Mouse (Mus musculus): ENCODE measurements around the gene 4921524J17Rik.

- TF ChIP-seq POLR2A (IDR thresholded peaks at IDR 0.05; ENCODE audit: borderline replicate concordance, low read depth, low read length) (no peak), CTCF (IDR thresholded peaks at IDR 0.05; ENCODE audit: low read depth, low read length) (no peak)
Observed at GRCm38 (mm10) chr8:85386205-85386604, 46.4 kb downstream of the 4921524J17Rik start, which contains the start of gene Mylk3.
